Mouse (Mus musculus): Measurements from ENCODE around the gene Gm17087.

Gene Gm17087

DNA sequence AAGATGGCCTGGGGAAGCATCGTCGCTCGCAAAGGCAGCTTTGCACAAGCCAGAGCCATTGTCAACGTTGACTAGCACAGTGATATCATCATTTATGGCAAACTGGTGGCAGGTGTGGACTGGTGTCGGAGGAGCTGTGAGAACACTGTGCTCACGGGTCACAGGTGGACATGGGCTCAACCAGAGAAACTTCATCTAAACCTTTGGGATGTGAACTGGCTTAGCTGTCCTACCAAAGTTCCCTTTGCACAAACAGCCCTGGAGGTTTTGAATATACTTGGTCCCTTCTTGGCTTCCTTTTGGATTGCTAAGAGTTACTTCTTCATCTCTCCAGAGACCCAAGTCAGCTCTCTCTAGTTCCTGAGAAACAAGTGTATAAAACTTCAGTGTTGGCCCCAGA, at the start of gene Gm17087:
Gene Gm17087 (minus strand): TSS at position 101 of the 400 bp plus-strand sequence.
- DNase-seq = no peak

DNA sequence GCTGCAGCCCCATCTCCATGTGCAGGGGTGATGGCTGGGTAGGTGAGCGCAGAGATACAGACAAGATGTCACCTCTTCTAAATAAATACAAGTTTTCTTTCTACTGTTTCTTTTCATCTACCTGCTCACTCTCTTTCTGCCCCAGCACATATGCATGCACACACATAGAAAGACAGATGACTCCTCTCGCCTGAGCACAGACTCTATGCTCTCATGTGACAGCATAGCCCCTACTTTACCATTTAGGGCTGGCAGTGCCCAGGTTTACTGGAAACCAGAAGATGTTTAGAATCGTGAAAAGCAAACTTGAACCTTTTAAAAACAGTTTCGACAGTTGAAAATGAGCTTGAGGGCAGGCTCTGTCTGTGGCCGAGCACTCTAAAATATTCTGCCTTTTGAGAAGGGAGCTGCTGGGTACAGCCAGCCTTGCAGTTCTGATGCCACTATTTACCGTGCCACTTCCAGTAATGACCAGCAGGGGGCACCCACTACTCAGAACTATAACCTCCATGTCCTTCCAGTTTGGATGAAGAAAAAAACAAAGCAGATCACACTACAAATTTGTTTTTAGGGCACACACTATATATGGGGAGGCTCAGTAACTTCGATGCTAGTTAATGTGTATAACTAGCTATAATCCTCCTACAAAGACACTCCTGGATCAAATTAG, 47.3 kb upstream of the Gm17087 start:
- peak; percentile 52 to 69 for DNase-seq

DNA sequence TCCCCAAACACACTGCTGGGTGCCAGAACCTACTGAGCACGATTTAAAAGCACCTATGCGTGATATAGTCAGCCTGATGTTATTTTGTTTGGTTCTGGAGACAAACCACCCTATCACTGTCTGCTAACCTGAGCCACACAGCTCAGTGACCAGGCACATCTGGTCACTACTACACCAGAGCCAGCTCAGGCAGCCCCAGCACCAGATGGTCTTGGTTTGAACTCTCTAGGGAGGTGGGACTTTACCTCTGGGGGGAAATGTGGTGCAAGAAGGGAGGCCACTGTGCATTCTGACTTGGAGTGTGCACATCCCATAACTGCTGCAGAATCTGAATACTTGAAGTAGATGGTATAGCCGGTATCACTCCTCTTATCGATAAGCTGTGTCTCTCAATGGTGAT, 45.2 kb upstream of the Gm17087 start:
- DNase-seq = no peak

DNA sequence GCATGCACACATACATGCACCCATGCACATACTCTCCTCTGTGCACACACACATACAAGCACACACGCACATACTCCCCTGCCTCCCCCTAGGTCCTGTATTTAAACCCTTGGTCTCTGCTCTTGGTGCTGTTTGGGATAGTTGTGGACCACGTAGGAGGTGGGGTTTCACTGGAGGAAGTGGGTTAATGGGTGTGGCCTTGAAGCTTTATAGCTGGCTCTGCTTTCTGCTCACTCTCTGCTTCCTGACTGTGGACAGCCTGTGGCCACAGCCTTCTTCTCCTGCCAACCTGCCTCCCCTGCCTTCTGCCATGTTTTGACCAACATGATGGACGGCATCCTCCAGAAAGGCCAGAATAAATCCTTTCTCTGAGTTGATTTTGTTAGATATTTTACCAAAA, 39.9 kb upstream of the Gm17087 start:
- DNase-seq = no peak

DNA sequence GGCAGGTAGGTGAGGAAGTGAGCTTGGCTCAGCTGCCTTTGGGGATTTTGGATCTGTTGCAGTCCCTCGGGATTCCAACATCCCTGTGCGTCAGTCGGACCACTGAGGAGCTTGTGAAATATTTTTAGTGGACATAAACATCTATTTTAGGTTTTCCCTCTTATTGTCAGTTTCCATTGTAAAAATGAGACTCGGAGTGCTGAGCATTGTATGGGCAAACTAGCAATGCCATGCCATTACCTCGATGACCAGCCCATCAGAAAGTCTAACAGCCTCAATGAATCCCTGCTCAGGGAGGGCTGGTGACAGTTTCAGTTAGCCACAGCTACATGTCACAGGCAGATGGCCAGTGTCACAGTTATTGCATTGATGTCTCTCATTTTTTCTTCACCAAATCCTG, 39.2 kb upstream of the Gm17087 start:
- no peak for DNase-seq

DNA sequence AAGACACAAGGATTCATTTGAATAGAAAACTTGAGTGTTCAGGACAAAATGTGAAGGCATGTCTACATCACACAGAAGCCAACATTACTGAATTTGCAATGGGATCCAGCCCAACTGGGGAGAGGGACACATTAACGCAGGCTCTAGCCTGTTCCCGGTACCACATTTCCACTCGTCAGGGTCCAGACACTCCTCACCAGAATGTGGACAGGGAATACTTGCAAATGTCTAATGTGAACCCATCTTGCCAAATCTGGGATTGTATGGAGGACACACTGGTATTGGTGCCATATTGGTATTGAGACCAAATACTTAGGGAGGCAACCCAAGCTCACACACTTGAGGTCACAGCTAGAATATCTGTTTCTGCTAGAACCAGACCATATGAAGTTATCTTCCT, 36.2 kb upstream of the Gm17087 start:
- no peak for DNase-seq

DNA sequence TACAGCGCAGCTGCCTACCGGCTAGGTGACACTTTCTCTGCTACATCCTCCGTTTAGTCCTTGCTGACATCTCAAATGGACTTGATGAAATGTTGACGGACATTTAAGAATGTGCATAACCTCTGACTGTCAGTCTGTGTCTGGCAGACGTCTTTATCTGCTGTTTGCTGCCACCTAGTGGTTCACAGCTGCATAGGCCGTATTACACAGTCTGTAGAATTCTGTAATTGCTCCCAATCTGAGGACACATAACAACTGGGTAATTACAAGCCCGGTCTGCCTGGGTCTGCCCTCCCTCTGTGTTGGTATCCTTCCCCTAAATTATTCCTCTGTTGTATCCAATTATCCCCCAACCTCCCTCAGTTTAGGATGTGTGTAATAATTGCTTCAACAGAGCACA, 31.0 kb upstream of the Gm17087 start:
- DNase-seq = peak; percentile 57 to 62

DNA sequence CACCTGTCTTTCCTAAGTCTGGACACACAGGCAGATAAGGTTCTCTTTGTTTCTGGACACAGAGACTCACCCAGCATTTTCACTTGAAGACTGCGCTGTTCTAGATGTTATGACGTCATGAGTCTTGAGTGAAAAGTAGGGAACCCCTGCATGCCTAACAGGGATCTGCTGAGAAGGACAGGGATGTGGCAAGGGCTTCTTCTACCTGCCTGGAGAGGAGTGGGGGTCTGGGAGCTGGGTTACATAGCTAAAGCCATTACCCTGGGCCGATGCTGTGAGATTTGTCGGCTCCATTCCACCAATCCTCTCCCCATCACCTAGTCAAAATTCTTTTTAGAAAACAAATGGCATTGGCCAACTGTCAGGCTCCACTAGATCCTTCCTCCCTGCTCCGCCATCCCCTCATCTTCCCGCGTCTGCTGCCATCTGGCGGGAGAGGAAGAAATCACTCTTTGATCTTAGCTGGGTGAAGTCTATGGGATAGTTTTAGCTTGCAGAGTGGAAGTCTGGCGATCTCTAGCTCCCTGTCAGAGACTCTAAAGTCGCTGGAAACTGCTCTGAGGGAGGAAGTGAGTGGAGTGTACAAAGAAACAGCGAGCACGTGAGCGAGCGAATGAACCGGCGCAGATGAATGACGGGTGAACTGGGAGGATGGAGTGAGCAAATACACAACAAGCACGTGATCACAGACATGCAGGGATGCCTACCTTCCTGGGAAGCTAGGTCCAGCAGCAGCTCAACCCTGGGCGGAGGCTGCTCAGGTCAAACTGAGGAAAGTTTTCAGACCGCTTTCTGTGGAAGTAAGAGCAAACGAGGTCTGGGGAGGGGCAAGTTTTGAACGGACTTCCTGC, 25.9 kb upstream of the Gm17087 start:
- DNase-seq = peak; percentile 76

DNA sequence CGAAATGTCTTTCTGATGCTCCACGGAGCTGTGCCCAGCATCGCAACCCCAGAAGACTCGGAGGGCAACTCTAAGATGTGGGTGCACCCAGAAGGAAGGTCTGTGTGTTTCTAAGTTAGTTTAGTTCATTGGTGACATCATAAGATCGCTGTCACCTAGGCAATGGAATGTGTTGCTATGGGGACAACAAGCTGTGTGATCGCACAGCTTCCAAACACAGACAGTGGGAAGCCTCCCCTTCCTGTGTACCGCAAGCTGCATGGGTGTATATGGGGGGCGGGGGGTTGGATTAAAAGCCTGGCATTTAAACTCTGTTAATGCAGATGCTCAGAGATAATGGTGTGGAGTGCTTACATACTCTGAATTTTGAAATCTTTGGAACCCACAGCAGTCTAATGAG, 14.8 kb upstream of the Gm17087 start:
- DNase-seq = no peak

DNA sequence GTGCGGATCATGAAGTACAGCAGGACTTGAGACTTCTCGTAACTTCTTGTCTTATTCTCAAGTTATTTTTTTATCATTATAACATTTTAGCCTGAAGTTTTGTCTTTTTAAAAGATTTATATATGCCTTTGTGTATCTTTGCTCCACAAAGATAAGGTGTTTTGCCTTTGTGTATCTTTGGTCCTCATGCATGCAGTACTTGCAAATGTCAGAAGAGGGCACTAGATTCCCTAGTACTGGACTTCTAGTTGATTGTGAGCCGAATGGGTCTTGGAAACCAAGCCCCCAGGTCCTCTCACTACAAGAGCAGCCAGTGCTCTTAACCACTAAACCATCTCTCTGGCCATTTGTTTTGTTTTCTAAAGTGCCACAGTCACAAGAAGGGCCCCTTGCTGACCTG, 13.6 kb upstream of the Gm17087 start:
- no peak for DNase-seq

DNA sequence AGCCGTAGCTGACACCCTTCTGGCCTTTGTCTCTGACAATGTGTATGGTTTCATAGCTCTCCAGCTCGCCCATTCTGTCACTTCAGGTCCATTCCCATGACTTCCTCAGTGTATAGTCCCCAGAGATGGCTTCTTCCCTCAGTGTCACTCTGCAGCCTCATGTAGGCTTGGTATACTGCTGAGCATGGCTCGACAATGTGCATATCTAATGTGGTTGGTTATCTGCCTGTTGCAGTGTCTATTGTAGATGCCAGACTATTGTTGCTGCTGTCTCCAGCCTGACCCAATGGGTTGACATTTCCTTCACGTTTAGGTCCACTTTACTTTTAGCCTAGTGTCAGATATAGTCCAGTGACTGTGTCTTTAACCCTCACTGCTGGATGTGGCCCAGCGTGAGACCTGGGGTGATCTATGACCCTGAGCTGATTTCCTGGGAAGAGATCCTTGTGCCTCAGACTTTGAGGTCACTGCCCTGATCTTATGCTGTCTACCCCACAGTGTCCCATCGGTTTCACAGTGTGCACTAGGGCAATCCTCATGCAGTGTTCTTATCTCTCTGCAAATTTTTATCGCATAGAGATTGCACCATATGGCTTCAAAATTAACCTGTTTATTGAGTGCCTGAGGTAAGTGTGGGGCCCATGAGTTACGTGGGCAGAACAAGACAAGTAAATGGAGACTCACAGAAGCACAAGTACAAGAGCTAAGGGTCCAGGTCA, 7.0 kb upstream of the Gm17087 start:
- DNase-seq = no peak

DNA sequence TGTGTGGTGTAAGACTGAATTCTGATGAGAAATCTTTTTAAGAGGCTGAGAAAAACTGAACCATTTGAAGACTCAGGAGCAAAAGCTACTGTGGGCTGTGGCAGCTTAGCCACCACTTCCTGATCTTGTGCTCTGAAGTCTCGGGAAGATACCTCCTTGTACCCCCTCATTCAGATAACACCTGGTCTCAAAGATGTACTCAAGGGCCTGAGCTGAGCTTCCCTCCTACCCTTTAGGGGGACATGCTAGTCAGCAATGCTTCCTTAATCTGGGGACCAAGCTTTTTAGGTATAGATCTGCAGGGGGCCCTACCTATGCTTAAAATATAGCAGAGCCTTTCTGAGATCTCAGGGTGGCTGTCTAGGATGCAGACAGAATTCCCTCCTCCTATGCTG, 3.9 kb downstream of the Gm17087 start:
- DNase-seq = peak; percentile 49 to 65

DNA sequence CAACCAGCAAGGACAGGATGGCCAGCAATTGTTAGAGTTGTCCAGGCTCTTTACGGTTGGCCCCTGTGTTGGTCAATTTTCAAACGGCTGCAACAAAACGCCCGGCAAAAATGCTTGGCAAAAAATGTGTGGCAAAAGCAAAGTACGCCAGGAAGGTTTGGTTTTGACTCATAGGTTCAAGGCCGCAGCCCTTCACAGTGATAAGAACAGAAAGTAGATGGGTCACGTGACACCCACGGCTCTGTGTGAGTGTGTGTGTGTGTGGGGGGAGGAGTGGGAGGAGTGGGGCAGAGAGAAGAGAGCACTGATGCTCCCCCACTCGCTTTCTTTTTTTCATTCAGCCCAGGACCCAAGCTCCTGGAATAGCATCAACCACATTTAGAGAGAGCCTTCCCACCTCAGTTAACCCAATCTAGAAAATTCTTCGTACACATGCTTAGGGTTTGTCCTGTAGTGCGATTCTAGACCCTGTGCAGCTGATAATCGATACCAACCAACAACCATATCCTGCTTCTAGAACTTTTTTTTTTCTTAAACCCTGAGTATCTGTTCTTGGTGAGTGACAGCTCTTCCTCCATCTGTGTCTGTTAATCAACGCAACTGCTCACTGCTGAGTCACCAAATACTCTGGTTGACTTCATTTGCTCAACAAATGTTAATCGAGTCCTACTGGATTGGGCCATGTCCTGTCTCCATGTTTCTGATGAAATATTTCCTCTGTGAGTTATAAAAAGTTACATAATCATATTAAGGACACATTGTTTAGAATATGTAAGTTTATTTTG, 4.5 kb downstream of the Gm17087 start:
- peak; percentile 52 to 67 for DNase-seq

DNA sequence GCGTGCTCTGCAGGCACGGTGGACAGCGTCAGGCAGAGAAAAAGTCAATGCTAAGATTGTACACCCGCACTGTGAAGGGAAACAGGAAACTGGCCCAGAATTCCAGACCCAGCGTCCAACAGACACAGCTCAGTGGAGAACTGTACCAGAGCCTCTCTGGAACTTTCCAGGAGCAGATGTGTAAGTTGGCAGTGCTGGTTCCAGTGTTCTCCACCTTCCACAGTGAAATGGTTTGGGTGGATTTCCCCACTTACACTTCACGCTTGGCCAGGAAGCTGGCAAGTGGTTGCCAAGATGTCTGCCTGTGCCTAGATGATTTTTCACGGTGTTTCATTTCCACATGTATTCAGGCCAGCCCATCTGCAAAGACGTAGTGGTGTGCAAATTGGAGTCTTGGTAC, 8.8 kb downstream of the Gm17087 start:
- no peak for DNase-seq

DNA sequence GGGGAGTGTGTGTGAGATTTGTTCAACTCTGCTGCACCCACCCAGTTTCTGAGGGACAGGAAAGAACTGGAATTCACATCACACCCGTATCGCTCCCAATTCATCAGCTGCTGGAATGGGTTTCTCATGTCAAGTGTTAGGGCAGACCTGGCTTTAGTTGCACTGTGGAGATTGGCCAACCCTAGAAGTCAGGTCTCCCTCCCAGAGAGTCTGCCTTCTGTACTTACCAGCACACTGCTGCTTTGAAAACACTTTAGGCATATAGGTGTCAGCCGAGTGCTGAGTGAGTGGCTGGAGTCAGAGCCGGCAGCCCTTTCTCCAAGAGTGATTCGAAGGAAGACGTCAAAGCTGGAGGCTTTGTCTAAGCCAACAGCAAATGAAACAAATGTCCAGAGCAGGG, 10.5 kb downstream of the Gm17087 start:
- no peak for DNase-seq

DNA sequence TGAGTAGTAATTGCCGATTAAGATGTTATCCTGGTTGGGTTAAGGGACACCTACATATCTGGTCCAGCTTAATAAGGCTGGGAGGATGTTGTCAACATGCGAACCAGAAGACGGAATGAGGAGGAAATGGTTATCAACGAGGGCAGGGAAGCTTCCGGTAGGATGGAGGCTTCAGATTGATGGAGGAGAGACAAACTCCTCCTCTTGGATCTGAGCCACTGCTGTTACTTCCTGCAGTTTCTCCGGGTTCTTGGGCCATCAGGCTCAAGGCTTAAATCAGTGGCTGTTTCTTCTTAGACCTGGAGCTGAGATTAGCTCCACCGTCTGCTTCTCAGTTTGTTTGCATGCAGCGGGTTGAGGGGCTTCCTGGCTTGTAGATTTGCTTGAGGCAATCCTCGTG, 11.0 kb downstream of the Gm17087 start:
- DNase-seq = no peak

DNA sequence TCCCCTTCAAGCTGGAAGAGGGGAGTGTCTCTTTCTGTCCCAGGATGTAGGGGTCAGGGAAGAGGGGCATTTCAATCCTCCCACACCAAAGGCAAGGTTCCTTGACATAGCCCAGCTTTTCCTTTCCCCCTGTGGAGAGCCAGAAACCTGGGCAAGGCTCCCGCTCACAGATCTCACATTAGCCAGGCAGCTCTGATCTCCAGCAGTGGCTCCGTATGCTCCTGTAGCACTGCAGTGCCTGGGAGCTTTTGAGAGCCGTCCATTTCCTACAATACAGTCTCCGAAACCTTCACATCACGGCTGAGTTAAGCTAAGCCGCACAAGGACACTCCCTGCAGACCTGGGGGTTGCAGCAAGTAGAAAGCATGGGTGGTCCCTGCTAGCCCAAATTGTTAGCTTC, 12.5 kb downstream of the Gm17087 start:
- DNase-seq = no peak

DNA sequence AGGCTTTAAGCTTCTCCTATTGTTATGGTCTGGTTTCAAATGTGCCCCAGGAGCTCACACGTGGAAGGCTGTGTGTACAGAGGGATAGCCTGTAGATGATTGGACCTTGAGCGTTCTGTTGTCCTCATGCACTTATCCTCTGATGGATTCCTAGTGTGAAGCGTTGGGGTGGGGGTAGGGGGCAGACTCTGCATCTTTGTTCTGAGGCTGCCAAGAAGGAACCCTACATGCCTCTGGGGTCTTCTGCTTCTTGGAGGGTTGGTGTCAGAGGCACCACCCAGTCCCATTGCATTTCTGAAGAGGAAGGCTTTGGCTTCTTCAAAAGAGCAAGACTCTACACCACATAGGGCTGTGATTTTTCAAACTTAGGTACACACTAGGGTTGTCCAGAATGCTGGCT, 13.1 kb downstream of the Gm17087 start:
- no peak for DNase-seq

DNA sequence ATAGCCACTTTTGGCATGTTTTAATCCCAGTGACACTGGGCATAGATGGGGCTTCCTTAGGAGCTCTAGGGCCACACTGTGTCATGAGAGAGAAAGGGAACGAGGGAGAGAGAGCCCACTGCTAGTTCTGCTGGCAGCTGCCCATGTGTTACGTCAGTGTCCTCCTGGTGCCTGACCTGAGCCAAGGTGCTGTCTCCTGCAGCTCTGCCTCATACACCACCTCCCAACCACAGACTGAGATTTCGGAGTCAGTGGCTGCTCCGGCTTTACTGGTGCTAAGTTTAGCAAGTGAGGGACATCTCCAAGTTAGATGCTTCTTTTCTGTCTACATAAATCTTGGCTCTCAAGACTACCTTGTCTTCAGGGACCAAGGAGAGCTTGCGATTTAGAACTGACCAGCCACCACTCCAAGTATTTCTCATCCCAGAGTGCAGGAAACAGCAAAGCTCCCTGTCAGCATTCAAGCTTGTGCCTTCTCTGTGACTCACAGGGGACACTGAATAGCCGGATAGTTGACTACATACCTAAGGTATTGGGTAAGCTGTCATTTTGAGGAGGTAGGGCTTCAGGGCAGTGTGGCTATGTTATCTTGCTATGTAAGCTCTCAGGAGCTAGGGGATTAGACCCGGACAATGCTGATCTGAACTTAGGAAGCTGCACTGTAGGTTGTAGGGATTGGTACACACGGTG, 14.3 kb downstream of the Gm17087 start:
- no peak for DNase-seq

DNA sequence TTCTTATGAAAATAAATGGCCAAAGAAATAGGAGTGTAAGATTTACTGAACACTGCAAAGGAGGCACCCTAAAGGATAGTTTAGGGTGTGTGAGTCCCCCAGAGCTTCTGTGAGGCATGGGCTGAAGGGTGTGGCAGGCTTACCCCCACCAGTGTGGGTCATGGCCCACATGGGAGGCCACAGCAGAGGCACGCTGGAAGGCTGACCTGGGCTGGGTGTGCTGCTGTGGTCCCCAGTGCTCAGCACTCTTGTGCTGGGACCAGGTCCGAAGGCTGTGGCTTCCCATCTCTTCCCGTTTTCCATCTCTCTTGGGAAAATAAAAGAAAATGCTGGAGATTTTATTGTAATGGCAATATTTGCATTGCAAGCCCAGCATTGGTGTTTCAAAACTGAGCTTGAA, 15.1 kb downstream of the Gm17087 start:
- DNase-seq = no peak

DNA sequence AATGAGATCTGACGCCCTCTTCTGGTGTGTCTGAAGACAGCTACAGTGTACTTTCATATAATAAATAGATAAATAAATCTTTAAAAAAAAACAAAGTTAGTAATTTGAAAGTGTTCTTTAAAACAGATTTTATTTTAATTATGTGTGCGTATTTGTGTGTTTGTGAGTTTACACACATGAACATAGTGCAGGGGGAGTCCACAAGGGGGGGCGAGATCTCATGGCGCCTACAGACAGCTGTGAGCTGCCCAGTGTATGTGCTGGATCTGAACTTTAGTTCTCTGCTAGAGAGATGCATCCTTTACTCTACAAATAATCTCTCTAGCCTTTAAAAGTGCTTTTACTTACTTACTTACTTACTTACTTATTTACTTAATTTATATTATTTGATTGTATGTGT, 18.0 kb downstream of the Gm17087 start:
- peak in 1 of 2 experiments; percentile 28 for DNase-seq

DNA sequence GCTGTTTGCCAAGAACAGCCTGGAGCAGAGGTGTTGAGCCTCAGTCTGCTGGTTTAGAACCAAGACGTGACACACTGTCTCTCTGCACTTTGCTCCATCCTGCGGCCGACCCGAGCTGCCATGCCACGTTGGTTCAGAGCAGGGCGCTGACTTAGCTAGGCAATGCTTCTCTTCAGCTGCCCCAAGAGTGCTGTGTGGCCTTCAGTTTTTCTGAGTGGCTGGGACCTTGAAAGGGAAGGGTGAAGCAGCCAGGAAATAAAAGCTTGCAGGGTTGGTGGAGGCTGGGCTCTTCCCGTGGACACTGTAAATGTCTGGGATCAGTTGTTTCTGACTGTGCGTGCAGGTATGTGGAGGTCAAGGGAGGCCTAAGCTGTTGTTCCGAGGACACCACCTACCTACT, 20.4 kb downstream of the Gm17087 start:
- no peak for DNase-seq
